Mouse (Mus musculus): ENCODE measurements around the gene Gm14137.
A peak's percentile ranks its signal among the peaks of the same experiment; 100 is the strongest.

The Gm14137 gene

GRCm38 (mm10) chr2:119173991-119174651 lies at the start of gene Gm14137:
Gene Gm14137 (plus strand): TSS chr2:119174509.
- DNase-seq (ENCODE audit: low spot score) = no peak

- DNase-seq (ENCODE audit: low spot score) = no peak
Observed at GRCm38 (mm10) chr2:119136346-119136898, 37.9 kb upstream of the Gm14137 start.

GRCm38 (mm10) chr2:119145199-119145598 lies 29.1 kb upstream of the Gm14137 start:
- DNase-seq (ENCODE audit: low spot score) = no peak

- DNase-seq (ENCODE audit: low spot score) = no peak
Observed at GRCm38 (mm10) chr2:119146435-119146834, 27.9 kb upstream of the Gm14137 start.

- DNase-seq (ENCODE audit: low spot score) = no peak
Observed at GRCm38 (mm10) chr2:119147160-119147678, 27.1 kb upstream of the Gm14137 start.

GRCm38 (mm10) chr2:119147775-119148174 lies 26.5 kb upstream of the Gm14137 start:
- no peak for DNase-seq (ENCODE audit: low spot score)

- no peak for DNase-seq (ENCODE audit: low spot score)
Observed at GRCm38 (mm10) chr2:119152255-119152654, 22.1 kb upstream of the Gm14137 start.

- no peak for DNase-seq (ENCODE audit: low spot score)
Observed at GRCm38 (mm10) chr2:119154683-119155082, 19.6 kb upstream of the Gm14137 start.

- no peak for DNase-seq (ENCODE audit: low spot score)
Observed at GRCm38 (mm10) chr2:119155388-119155787, 18.9 kb upstream of the Gm14137 start.

GRCm38 (mm10) chr2:119156081-119156680 lies 18.1 kb upstream of the Gm14137 start:
- DNase-seq (ENCODE audit: low spot score) = no peak

GRCm38 (mm10) chr2:119156681-119157572 lies 17.4 kb upstream of the Gm14137 start, which contains the start of gene Rmdn3:
Gene Rmdn3 (minus strand): TSS chr2:119157034.
- peak; percentile 92 for DNase-seq (ENCODE audit: low spot score)

- no peak for DNase-seq (ENCODE audit: low spot score)
Observed at GRCm38 (mm10) chr2:119157836-119158235, 16.5 kb upstream of the Gm14137 start.

GRCm38 (mm10) chr2:119161247-119161646 lies 13.1 kb upstream of the Gm14137 start:
- no peak for DNase-seq (ENCODE audit: low spot score)

GRCm38 (mm10) chr2:119163135-119163534 lies 11.2 kb upstream of the Gm14137 start:
- DNase-seq (ENCODE audit: low spot score) = no peak

- DNase-seq (ENCODE audit: low spot score) = no peak
Observed at GRCm38 (mm10) chr2:119163999-119164398, 10.3 kb upstream of the Gm14137 start.

GRCm38 (mm10) chr2:119165401-119165800 lies 8.9 kb upstream of the Gm14137 start:
- no peak for DNase-seq (ENCODE audit: low spot score)

- peak; percentile 10 for DNase-seq (ENCODE audit: low spot score)
Observed at GRCm38 (mm10) chr2:119166901-119167865, 7.1 kb upstream of the Gm14137 start, which contains the start of gene Gchfr. Gene Gchfr (plus strand): TSS chr2:119167773.

- no peak for DNase-seq (ENCODE audit: low spot score)
Observed at GRCm38 (mm10) chr2:119167866-119168256, 6.4 kb upstream of the Gm14137 start.

GRCm38 (mm10) chr2:119170282-119170681 lies 4.0 kb upstream of the Gm14137 start:
- no peak for DNase-seq (ENCODE audit: low spot score)

GRCm38 (mm10) chr2:119171574-119171973 lies 2.7 kb upstream of the Gm14137 start:
- DNase-seq (ENCODE audit: low spot score) = no peak

GRCm38 (mm10) chr2:119172446-119172845 lies 1.9 kb upstream of the Gm14137 start:
- no peak for DNase-seq (ENCODE audit: low spot score)

Data from T-cell, adult 2 months (primary cell).